Mouse (Mus musculus) adipocyte (in vitro differentiated cells): Measurements from ENCODE around the gene Pde10a.

ENCODE experiments used
- DNase-seq: peaks from one replicate; pipeline ENCODE4 v3.0.0-alpha.2; 2016; ENCODE audit warnings: low spot score

Gene Pde10a

DNA sequence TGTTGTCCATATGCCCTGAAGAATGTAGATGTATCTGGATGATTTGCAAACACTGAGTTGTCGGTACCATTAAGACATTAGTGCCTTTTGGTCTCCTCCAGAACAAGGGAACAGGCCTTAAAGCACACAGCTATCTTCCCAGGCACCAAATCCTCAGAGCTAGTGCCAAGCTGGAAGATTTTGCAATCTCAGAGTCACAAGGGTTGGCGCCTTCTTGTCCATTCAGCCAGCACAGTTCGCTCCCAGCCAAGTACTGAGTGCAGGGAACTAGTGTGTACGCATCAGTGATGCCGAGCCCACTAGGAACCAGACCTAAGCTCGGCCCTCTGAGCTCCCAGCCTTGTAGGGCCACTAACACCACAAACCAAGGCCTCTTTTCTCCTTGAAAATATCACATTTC lies 440.0 kb downstream of the Pde10a start:
- peak; percentile 77 for DNase-seq

GRCm38 (mm10) chr17:8972152-8972854 lies 447.1 kb downstream of the Pde10a start:
- no peak for DNase-seq

DNA sequence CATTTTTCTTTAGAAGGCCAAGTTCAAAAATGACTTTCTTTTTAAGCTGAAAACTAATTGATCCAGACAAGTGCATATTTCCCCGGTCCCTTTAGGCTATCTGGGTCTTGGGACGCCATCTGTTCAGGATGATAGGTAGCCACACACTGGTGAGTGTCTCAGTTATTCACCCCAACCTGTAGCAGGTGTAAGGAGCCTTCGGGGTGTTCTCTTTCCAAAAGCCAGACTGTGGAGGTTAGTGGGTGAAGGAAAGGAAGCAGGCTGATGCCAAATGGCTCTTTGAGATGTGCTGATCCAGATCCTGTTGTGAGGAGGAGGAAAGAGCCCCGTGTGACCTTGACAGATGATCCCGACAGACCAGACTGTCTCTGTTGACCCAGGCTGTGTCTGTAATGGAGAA lies 448.2 kb downstream of the Pde10a start:
- no peak for DNase-seq

DNA sequence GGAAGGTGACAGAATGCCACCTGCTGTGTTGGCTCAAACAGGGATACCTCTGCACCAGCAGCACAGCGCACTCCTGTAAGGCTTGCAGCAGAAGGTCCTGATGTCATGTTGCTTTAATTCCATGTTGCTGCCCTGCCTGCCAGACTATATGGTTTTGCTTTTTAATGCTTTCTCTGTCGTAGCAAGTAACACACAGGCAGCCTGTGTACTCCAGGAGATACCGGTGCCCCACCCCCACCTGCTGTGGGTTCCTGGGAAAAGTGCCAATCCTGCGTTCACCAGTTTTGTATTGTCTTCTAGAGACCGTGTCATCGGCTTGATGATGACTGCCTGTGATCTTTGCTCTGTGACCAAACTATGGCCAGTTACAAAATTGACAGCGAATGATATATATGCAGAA lies 449.3 kb downstream of the Pde10a start:
- DNase-seq = no peak

DNA sequence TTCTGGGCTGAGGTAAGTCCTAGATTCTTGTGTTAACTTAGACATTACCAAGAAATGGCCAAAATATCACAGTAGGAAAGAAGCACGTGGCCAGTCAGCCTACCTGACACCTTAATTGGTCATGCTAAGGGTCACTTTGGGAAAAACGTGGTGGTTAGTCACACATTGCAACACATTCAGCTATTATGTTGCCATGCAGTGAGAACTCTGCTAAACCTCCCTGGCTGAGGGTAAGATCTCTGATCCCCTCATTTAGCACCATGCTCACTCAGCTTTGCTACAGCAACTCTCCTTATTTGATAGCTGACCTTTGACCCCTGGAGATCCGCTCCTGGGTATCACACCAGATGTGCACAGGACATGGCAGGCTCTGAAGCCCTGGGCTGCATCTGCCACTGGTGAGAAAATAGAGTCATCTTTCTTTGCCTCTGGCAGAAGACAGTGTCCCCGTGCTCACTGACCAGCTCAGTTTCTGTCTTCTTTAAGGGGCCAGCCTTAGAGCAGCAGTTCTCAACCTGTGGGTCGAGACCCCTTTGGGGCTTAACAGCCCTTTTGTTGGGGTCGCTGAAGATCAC lies 449.7 kb downstream of the Pde10a start:
- DNase-seq = no peak

DNA sequence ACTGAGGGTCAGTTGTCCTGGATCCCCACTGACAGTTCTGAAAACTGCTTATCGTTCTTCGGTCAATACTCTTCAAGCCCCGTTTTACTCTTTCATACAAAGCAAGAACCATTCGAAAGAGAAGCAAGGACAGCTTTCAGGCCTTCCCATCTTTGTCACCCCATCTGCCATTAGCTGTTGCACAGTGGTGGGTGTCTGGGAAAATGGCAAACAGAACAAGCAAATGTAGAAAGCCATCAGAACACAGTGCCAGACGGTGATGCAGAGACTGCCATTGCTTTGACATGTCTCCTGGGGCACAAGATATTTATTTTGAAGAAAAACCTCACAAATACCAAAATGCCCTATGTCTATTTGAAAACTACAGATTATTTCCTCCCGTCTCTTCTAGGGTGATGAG lies 451.6 kb downstream of the Pde10a start:
- DNase-seq = no peak

DNA sequence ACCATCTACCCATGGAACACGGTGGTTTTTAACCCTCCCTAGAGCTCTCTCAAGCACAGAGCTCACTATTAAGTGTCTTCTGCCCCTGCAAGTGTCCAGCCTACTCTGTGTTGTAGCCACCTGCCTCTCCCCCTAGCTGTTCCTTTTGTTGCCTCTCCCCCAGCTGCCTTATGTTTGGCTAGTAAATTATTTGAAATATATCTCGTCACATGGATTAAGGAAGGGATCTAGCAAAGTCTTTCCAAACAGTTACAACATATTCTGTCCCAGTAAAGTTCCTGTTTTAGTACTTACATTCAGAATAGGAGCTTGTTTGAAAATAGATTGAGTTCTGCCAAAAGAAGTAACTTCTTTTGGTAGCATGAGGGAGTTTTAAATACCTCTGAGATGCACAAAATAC lies 452.1 kb downstream of the Pde10a start:
- no peak for DNase-seq

DNA sequence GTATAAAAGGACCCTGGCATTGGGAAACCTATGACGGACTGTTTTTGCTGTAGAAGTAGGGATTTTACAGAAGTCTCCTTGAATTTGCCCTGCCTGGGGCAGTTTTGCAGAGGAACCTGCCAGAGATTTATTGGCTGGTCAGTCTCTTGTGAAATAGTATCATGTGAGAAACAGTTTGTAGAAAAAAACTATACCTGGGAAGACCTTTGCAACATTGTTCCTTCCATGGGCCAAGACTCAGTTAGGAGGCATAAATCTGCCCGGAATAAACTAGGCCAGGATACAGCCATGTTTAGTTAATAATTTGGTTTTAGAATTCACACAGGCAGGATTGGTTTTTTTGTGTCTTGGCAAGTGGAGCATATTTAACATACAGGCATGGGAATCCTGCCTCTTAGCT lies 458.4 kb downstream of the Pde10a start:
- no peak for DNase-seq

DNA sequence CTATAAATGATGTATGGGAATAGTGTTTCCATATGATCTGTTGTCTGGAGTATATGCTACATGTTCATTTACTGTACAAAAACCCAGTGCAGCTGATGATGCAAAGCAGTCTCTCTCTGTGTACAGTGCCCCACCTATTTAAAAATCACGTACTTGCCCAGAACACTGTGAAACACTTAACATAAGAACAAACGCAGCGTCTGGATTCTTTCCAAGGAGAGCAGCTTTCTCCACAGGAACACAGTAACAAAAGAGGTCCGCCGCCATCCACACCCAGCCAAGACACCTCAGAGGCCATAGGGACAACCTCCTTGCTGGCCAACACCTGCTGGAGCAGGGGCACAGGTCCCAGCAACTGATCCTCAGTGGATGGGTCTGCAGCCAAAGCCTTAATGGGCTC lies 460.5 kb downstream of the Pde10a start:
- no peak for DNase-seq

DNA sequence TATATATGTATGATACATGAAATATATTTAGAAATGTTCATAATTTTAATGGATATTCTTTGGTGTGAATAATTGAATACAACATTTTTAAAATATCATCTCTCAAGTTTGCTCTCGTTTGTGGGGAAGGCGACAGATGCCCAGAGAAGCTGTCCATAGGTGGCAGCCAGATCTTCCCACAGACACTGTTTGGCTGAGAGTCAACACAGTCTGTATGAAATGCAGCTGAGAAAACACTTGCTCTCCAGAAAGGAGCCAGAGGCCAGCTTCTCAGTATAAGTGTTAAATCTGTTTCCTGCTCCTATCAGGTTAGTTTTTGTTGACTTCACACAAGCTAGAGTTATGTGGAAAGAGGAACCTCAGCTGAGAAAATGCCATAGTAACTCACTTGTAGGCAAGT lies 461.4 kb downstream of the Pde10a start:
- DNase-seq = no peak

- no peak for DNase-seq
These were observed 462.2 kb downstream of the Pde10a start for GRCm38 (mm10) chr17:8987369-8987768.

GRCm38 (mm10) chr17:8988119-8988807 lies 463.1 kb downstream of the Pde10a start, which contains the start of gene 1700010I14Rik:
Gene 1700010I14Rik (plus strand): TSS chr17:8988333.
- peak; percentile 80 for DNase-seq

DNA sequence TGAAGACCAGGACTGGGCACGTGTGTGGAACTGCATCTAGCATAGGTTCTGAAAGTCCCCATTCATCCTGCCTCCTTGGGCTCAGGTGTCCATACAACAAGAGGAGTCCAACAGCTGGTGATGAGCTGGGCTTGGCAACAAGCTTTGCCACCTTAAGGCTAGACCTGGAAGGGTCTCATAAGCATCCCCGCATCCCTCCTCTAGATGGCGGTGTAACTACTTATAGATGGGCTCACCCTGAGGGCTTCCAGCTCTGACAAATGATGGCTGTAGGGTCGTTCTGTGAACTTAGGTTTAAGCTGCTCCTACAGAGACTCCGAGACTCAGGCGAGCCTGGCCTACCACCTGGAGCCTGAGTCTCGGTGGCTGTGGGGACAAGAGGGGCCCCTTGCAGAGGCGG lies 466.0 kb downstream of the Pde10a start:
- DNase-seq = no peak

DNA sequence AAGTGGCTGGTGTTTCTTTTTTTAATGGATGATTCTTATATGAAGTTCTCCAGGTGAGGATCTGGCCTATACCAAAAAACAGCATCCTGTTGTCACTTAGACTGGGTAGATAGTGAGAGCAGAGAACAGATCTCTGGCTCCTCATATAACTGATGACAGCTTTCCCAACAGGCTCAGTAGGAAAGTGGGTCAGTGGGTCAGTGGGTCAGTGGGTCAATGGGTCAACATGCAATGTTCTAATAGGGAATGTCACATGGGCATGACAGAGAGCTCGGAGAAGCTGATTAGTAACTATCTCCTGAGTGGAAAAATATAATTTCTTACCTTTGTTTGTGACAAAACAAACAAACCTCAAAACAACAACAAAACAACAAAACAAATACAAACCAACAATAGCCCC lies 470.2 kb downstream of the Pde10a start:
- peak; percentile 15 for DNase-seq

DNA sequence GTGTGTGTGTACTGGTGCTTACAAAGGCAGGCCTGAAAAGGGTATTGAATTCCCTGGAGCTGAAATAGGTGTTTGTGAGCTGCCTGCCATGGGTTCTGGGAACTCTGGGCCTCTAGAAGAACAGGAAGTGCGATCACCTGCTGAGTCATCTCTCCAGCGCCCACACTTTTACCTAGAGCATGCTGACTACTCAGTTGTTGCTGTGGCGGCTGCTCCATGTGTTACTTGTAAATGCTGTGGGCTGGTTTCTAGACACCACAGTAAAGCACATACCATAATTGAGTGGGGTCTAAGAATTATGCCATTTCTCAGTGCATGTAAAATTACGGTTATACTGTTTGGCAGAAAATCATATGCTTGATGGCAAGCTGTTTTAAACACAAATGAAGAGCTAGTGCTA lies 477.3 kb downstream of the Pde10a start:
- no peak for DNase-seq

GRCm38 (mm10) chr17:9004516-9004915 lies 479.3 kb downstream of the Pde10a start:
- no peak for DNase-seq

DNA sequence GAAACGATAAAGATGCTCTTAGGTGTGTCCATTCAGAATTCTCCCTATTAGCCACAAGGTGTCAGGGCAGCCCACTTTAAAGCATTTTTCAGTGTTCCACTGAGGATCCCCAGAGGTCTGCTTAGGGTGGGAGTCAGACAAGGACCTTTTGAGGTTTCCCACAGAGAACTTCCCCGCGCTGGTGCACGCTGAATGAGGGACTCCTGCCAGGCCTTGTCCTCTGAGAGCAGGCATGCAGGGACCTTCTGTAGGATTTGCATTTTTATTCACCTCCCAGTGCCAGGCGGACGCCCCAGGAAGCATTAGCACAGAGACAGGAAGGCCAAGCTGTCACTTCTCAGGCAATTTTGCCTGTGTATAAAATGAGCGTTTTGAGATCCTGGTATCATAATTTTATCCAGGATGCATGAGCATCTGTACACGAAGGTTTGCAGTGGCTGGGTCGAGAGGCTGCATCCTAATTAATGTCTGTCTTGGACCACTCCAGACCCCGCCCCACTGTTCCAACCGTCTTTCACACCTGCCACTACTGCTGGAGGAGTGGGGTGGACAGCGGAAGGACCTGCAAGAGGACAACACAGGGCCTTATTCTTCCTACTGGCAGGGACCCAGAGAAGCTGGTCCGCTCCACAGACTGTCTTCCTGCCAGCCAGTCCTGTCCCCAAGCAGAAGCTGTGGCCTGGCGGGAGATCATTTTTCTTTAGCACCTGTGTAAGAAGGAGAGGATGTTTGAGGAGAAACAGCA lies 498.2 kb downstream of the Pde10a start:
- no peak for DNase-seq

- no peak for DNase-seq
These were observed 505.0 kb downstream of the Pde10a start for GRCm38 (mm10) chr17:9030181-9030580.

- peak; percentile 76 for DNase-seq
These were observed 506.3 kb downstream of the Pde10a start for GRCm38 (mm10) chr17:9031241-9032141.

GRCm38 (mm10) chr17:9032362-9033044 lies 507.3 kb downstream of the Pde10a start:
- no peak for DNase-seq

DNA sequence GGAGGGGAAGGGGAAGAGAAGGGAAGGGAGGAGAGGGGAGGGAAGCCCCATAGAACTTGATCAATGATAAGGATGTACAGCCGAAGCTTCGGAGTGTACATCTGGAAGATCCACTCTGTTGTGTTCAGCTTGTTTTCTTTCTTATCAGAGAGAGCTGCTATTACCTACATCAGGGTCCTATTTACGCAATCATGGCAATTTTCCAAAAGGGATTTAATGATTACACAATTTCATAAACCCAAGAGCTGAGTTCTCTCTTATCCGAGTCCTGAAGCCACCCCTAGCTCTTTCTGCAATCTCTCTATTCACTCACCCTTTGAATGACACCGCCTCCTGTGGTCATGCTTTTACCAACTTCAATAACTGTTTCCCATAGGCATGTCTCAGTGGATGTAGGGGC lies 508.3 kb downstream of the Pde10a start:
- DNase-seq = no peak
